Mouse (Mus musculus): ENCODE data around the gene Gpr158. TPM values are rescaled to one million over a fixed set of nuclear protein-coding genes. Genes with fewer than 3 reads are reported as not detected.

Gene Gpr158
- polyA plus RNA-seq, 1 experiment from 2014 or later: 1.0 TPM

GRCm38 (mm10) chr2:21810431-21810830 is 443.1 kb downstream of the Gpr158 start:
- Histone ChIP-seq H3K4me2 (replicated peaks) (no peak overlapping the region), H3K27ac (no peak overlapping the region), H3K4me1 (no peaks in the 10 kb centered on the region), H3K36me3 (no peaks in the 10 kb centered on the region), H3K27me3 (replicated peaks) (no peaks in the 10 kb centered on the region), H3K4me3 (no peak overlapping the region), H3K9ac (no peak overlapping the region), H3K9me3 (no peaks in the 10 kb centered on the region)
- 62% methylated on average over 4 of the region's 4 CpGs for WGBS
- no peak for ATAC-seq (ENCODE audit: low FRiP score, low read depth)

GRCm38 (mm10) chr2:21864061-21864460 is 496.7 kb downstream of the Gpr158 start:
- H3K4me2 ChIP-seq (replicated peaks): no peak overlapping the region
- ATAC-seq (ENCODE audit: low FRiP score, low read depth): no peak
- H3K4me1 ChIP-seq: no peaks in the 10 kb centered on the region

More at GRCm38 (mm10) chr2:21864061-21864460, 496.7 kb downstream of the Gpr158 start:
- H3K9ac ChIP-seq: no peak overlapping the region
- no peak overlapping the region for H3K27ac ChIP-seq
- H3K36me3 ChIP-seq: no peaks in the 10 kb centered on the region
- no peak overlapping the region for H3K4me3 ChIP-seq
- H3K9me3 ChIP-seq: no peaks in the 10 kb centered on the region
- no peaks in the 10 kb centered on the region for H3K27me3 ChIP-seq (replicated peaks)

Other genes starting within 250 kb of the Gpr158 start
- 0.66 and 1.4 TPM in 2 replicates for gene Enkur, start 162.2 kb upstream of the Gpr158 start, polyA plus RNA-seq (2016; fragmentation: Nextera tagmentation; extraction: Ambion mirVana)
- 14.6 and 15.1 TPM in 2 replicates for gene Thnsl1, start 161.8 kb upstream of the Gpr158 start, polyA plus RNA-seq (2016; fragmentation: Nextera tagmentation; extraction: Ambion mirVana)

All from neural tube, embryonic 12.5 days (tissue).